Mouse (Mus musculus) layer of hippocampus, adult 11-12 months (tissue): ENCODE results near the gene Rp9.
"Not testable (repeated sequence)": the region's sequence is repeated elsewhere in the genome, so short reads cannot be mapped to it uniquely, and the experiment has no call there.

Source experiments
- DNase-seq: peaks from one replicate; pipeline ENCODE4 v3.0.0; 2022; ENCODE audit warnings: low spot score

The Rp9 gene

DNA sequence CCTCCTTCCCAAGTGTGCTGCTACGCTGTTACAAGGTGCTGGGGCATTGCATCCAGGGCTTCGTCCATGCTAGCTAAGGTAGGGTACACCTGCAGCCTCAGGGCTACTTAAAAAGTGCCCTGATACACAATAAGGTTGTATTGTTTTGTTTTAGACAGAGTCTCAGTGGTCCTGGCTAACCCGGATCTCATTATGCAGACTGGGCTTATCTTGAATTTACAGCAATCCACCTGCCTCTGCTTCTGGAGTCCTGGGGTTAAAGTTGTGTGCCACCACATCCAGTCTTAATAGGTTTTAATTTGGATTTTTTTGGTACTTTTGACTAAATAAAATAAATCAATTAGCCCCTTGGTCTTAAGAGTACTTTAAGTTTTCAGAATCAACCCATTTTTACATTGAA lies 49.7 kb downstream of the Rp9 start:
- no peak for DNase-seq

DNA sequence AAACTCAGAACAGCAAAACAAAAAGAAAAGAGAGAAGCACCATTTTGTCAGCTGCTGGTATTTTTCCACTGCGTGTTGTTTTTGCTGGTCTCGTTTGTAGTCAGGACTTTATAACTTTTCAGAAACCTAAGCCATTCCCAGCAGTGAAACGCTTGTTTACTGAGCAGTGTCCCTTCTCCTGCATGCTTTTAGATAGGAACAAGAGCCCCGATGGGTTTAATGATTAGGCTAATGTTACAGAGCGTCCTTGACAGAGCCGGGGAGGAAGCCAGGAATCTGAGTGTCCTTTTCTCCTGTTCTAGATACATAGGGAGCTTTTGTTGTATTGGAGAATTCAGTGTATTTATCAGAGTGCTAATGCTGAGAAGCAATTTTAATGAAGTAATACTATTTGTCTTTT lies 52.0 kb downstream of the Rp9 start:
- DNase-seq = no peak

DNA sequence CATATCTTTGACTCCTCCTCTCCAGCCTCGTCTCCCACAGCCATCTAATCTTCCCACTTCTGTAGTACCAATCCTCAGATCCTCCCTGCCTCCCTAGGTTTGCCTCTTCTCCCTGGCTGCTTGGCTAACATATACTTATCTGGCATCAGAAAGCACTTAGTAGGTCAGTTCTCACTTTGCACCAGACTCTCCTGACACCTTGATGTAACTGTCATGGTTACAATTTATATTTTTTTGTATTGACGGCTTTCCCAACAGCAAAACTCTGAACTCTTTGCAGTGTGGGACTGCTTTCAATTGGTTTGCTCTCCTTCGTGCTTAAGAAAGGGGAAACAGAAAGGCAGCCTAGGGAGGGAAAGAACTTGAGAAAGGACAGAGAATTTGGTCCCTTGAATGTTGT lies 53.4 kb downstream of the Rp9 start:
- DNase-seq = no peak

DNA sequence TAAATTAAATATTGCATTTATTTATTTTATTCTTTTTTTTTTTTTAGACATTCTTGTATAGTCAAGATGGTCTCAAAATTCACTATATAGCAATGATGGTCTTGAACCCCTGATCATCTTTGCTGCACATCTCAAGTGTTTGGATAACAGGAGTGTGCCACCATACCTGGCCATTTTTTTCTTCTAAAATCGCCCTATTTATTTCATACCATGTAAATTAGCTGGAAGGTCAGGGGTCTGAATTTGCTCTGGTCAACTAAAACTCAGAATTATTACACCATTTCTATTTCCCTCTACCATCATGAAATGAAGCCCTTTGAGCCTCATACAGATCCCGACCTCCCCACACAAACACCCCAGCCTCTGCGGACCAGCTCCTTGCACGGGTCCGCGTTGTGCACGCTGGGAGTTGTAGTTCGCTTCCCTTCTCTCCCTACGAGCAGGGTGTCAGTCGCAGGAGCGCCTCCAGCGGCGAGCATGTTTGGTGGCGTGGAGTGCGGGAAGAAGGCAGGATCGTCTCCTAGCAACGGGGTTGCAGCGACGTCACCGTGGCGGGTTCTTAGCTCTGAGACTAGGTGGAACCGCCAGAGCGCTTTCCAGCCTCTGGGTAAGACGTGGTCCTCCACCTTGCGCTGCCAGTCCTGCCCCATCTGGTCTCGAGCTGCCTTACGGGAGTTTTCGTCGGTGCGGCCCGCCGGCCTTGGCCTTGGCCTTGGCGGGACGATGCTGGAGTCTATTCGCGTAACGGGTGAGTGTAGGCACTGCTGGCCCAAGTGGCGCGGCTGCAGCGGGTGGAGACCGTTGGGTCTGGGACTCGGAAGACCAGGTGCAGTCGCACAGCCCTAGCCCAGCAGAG lies 58.3 kb downstream of the Rp9 start, which contains the start of gene 9530077C05Rik:
Gene 9530077C05Rik (plus strand): TSS at position 512 of the 856 bp plus-strand sequence.
- DNase-seq = peak; percentile 99

DNA sequence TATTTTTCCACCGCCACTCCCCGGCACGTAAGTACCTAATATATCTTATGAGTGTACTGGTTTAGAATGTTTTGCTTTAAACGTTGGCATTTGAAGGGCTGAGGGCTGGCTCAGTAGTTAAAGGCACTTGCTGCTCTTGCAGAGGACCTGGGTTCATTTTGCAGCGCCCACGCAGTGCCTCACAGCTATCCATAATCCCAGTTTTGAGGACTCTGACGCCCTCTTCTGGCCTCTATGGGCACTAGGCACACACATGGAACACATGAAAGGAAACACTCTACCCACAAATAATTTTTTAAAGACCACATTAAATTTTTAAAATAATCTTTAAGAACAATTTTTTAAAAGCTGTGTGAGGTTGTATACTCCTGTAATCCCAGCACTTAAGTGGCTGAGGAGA lies 60.0 kb downstream of the Rp9 start:
- DNase-seq = no peak

DNA sequence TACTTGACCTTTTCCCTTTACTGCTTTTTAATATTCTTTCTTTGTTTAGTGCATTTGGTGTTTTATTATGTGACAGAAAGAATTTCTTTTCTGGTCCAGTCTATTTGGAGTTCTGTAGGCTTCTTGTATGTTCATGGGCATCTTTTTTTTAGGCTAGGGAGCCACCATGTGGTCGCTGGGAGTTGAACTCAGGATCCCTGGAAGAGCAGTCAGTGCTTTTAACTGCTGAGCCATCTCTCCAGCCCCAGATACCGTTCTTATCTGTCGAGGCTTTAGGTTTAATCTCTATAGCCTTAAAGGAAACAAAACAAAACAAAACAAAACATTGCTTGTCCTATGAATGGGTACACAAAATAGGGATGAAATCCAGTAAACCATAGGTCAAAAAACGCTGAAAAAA lies 61.2 kb downstream of the Rp9 start:
- not testable (repeated sequence) for DNase-seq

DNA sequence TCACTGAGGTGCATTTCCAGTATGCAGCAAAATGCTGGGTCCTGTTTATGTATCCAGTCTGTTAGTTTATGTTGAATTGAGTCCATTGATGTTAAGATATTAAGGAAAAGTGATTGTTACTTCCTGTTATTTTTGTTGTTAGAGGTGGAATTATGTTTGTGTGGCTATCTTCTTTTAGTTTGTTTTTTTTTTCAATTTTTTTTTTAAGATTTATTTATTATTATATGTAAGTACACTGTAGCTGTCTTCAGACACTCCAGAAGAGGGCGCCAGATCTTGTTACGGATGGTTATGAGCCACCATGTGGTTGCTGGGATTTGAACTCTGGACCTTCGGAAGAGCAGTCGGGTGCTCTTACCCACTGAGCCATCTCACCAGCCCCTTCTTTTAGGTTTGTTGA lies 61.9 kb downstream of the Rp9 start:
- DNase-seq = not testable (repeated sequence)

DNA sequence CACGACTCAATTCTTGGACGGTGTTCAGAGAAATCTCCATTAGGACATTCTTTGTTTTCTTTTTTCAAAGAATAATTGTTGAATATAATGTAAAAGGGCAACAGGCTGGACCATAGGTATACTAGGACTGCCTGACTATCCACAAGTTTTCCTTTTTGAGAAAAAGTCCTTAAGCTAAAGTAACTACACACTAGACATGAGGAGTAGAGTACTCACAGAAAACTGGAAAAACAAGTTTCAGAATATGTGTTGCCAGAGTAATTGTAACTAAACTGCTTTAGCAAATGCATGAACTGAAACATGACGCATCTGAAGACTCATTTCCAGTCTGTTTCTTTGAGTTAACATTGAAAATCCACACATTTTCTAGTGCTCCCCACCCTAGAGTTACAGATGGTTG lies 64.1 kb downstream of the Rp9 start:
- no peak for DNase-seq

DNA sequence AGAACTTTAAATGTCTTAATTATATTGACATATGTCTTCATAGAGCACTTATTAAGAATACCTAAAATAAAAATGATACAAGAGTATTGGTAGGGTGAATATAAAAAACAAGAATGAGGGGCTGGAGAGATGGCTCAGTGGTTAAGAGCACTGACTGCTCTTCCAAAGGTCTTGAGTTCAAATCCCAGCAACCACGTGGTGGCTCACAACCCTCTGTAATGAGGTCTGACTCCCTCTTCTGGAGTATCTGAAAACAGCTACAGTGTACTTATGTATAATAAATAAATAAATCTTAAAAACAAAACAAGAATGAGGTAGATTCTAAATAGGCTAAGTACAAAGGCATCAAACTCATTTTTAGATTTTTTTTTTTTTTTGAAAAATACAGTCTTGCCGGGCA lies 66.0 kb downstream of the Rp9 start:
- DNase-seq = not testable (repeated sequence)

DNA sequence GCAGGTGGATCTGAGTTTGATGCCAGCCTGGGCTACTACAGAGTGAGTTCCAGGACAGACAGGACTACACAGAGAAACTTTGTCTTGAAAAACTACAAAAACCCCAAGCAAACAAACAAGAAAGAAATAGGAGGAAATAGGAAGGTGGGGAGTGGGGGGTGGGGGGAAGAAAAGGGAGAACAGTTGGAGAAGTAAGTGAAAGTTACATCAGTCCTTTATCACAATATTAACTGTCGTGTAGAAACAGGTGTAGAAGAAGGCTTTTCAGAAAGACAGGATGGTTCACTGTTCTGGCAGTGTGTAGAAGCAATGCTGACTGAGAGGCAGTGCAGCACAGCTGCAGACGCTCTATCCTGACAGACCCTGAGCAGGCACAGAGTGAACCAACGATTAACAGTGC lies 66.6 kb downstream of the Rp9 start:
- no peak for DNase-seq

DNA sequence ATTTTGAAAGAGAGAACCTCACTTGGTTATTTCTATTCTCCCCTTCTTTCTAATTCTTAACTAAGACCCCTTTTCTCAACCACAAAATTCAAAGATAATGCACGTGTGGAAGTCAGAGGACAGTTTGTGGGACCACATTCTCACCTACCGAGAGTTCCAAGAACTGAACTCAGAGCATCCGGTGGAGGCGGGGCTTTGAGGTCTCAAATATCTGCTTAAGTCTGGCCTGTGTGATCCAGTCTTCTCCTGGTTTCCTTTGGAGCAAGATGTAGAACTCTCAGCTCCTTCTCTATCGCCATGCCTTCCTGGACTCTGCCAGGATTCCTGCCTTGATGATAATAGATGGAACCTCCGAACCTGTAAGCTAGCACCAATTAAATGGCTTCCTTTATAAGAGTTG lies 67.5 kb downstream of the Rp9 start:
- no peak for DNase-seq

DNA sequence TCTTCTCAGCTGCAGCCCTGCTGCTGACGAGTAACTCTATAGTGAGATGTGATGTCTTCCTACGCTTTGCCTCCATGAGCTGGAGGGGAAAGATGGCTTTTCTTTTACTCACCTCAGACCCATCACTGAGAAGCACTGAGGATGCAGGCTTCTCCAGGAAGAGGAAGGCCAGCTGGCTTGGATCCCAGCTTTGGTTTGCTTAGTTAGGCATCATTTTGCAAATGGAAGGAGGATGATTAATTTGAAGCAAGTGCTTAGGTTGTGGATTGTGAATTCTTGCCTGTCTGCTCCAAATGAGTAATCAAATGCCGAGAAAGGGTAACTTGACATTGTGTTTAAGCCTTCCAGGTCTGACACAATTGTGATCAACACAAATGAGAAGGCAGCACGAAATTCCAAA lies 70.5 kb downstream of the Rp9 start:
- no peak for DNase-seq

DNA sequence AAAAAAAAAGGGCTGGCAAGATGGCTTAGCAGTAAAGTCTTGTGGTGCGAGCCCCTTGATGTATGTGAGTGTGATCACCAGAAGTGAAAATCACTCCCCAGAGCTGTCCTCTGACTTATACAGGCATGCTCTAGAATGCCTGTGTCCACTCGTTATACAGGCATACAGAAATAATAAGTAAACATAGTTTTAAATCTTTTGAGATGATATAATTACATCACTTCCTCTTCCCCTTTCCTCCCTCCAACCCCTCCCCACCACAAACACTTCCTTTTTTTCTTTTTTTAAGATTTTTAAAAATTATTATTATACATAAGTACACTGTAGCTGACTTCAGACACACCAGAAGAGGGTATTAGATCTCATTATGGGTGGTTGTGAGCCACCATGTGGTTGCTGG lies 74.8 kb downstream of the Rp9 start:
- no peak for DNase-seq

DNA sequence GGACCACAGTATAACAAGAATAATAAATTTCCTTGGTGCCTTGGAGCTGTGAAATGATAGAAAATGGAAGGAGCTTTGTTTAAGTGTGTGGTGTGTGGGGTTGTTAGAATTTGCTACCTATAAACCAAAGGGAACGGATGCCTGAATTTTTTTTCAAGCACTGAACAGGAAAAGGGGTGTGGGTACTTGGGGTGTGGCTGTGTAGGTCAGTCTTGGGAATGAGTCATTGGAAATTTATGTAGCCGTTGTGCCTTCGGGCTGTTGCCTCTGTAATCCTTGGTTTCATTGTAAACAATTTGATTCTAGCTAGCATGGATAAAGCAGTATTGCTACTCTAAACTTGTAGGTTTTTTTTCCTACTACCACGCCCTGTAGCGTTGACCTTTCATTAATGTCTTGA lies 79.2 kb downstream of the Rp9 start:
- DNase-seq = no peak

DNA sequence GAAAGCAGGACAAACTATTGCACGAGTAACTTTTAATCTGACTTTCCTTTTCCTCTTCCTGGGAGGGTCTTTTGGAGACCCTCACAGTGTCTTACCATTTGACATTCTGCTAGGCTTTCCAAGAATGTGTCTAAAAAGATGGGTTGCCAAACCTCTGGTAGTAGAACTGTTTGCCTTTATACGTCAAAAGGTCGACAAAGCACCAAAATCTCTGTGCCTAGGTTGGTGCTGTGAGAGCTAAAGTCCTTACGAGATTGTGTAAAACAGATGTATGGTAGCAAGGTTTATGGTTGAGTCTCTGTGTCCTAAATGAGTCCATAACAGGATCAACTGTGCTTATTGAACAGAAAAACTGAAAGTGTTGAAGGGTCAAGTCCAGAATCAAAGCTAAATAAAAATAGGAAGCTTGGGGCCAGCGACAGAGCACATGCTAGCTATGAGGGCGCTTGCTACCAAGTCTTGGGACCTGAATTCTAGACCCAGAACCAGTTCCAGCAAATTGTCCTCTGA lies 79.8 kb downstream of the Rp9 start:
- no peak for DNase-seq

DNA sequence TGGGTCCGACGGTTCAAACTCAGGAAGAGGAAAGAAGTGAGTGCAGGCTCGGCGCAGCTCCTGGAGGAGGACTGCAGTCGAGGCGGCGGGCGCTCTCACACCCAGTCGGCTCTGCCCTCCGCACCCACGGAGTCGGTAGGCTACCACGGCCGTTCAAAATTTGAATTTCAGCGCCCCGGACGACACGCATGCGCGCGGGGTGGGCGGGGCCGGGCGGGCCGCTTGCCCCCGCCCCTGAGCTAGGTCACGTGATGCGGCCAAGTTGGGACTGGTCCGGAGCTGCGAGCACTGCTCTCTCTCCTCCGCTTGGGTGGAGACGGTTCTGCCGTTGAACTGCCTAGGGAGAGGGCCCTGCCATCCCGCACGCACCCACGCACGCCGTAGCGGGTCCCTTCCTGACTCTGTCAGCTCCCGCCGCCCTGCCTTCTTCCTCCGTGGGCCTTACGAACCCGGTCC lies 80.5 kb downstream of the Rp9 start, which contains the start of gene Anln:
Gene Anln (minus strand): TSS at position 168 of the 456 bp plus-strand sequence.
- DNase-seq = peak; percentile 87

DNA sequence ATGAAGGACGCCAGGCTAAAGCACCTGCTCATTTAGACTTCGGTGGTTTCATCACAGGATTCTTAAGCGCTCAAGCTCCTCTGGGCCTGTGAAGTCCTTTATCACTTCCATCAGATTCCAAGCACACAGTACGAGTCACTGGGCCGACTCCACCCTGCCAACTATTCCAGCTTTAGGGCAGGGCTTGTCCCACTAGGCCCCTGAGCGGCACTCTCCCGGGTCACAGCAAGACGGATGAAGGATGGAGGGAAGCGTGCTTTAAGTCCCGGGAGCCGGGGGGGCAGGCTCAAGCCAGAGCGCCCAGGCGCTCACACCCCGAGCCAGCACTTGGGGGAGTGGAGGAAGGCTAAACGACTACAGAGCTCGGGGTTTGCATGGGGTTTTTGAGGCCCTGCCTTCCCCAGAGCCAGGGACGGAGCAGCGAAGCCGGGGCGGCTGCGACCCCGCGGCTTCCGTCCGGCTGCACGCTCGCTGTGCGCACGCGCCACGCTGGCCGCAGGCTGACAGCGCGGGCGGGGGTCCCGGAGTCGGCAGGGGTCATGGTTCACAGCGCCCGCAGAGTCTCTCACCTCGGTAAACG lies 81.1 kb downstream of the Rp9 start:
- no peak for DNase-seq

DNA sequence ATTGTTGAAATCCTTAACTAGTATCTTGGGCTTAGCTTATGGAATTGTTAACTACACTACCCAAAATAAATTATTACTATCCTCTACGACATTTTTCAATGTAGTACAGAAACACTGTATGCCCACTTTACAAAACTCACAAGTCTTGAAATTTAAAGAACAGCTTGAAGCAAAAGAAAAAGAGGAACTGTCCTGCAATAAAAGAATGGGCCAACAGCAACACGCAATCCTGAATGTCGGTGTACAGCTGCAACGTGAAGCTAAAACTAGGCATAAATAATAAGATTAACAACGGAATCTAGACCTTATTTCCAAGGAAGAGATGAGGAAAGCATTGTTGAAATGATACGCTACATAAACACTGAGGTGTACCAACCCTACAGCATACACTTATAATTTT lies 81.6 kb downstream of the Rp9 start:
- no peak for DNase-seq

DNA sequence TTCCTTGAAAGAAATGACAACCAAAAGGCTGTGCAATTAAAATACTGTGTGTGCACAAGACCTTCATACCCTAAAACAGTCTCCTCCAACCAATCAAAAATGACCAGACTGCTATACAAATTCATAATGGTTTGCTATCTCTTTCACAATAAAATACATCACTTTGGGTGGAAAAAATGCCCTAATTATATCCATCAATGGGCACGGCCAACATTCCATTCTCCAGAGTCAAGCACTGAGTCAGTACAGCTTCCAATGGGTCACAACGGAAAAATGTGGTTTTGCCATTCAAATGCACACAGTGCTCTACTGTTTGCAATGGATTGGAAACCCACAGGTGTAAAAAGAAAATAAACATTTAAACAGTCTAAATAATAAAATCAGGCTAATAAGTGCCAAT lies 83.7 kb downstream of the Rp9 start:
- no peak for DNase-seq

DNA sequence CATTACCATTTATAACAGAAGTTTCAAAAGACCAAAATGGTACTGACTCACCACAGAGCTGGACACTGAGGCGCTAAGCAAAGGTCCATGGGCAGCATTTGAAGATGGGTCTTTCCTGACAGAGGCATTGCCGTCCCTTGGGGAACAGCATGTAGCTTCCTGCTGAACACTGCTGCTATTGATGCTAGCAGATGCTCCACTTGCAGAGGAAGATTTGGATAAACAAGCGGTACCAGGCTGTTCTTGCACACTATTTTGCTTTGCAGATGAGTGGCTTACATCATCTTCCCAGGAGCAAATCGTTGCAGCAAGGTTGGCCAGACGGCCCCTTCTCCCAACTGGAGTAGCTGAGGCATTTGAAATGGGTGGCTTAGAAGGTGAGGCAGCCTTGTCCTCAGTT lies 93.5 kb downstream of the Rp9 start:
- peak; percentile 57 for DNase-seq

DNA sequence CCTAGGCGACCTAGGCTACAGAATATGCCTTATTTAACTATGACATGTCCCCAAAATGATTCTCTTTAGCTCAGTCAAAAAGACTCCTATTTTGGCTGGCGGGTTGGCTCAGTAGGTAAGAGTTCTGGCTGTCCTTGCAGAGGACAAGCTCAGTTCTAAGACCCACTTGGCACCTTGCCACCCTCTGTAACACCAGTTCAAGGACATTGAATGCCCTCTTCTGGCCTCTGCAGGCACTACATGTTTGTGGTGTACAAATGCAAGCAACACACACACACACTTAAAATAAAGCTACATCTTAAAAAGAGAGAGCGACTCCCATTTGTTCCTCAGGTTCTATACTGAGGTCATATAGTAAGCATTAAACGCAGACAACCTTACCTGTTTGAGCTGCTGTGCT lies 96.8 kb downstream of the Rp9 start:
- DNase-seq = no peak

DNA sequence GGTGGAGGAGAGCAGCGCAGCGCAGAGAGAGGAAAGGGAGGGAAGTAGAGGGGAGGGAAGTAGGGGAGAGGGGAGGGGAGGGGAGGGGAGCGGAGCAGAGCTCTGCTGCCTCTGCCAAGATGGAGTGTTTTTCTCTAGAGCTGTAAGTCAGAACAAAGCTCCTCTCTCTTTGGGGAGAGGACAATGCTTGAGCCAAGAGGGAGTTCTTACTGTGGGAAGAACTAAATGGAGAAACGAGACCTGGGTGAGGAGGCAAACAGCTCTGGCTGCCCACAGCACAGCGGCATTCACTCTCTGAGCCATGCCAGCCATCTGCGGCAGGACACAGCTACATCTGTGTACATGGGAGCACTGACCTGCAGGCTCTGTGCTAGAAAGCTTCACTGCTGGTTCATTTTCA lies 101.5 kb downstream of the Rp9 start:
- no peak for DNase-seq

DNA sequence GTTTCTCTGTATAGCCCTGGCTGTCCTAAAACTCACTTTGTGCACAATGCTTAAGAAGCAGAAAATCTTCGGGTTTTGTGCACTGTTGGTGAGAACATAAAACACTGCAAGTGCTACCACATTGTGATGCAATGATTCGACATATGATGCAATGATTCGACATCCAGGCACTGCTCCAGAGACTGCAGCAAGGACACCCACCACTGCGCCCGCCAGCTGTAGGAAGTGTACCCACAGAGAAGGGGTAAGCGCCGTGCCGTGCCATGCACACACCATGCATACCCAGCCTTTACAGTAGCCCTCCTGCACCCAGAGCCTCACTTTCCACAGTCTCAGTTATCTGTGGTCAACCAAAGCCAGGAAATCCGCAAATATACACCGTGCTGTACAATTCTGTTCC lies 102.9 kb downstream of the Rp9 start:
- no peak for DNase-seq
